Mouse (Mus musculus) lung, postnatal 14 days (tissue): ENCODE results near the gene Agap2.
A peak's percentile ranks its signal among the peaks of the same experiment; 100 is the strongest.
"Not testable (repeated sequence)": the region's sequence is repeated elsewhere in the genome, so short reads cannot be mapped to it uniquely, and the experiment has no call there.

Source experiments
- DNase-seq: peaks from one replicate; pipeline ENCODE4 v3.0.0; 2021

Agap2 gene

DNA sequence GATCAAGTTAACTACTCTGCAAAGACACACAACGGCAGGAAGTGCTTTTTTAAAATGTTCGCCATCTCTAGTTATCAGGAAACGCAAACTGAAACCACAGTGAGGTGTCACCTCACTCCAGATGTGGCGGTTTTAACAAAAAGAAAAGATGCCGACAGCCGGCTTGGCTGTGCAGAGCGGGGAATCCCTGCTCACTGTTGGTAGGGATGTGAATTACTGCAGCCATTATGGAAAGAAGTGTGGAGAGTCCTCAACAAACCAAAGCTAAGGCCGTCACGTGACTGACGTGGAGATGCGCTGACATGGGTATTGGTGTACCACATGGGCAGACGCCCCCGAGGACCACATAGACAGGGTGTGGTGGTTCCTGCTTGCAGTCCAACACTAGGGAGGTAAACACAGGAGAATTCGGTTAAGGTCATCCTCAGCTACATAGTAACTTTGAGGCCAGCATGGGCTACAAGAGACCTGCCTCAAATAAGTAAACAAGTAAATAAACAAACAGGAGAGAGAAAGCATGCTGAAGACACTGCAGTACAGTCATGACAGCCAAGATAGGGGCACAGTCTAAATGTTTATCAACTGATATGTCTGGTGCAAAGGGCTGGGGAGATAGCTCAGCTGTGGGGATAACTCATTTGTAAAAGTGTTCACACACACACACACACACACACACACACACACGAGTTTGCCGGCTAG, 32.6 kb downstream of the Agap2 start:
- DNase-seq = no peak

DNA sequence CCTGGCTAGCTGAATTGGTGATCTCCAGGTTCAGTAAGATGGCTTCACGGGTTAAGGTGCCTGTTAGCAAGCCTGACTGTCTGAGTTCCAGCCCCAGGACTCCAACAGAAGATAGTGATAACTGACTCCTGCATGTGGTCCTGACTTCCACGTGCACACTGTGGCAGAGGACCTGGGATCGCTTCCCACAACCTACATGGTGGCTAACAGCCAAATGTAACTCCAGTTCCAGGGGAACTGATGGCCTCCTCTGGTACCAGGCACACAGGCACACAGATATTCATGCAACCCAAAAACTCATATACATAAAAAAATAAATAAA, 33.1 kb downstream of the Agap2 start:
- DNase-seq = no peak

- no peak for DNase-seq
These were observed 36.2 kb downstream of the Agap2 start for GRCm38 (mm10) chr10:127111001-127111887.

- no peak for DNase-seq
These were observed 39.3 kb downstream of the Agap2 start for GRCm38 (mm10) chr10:127114408-127114807.

DNA sequence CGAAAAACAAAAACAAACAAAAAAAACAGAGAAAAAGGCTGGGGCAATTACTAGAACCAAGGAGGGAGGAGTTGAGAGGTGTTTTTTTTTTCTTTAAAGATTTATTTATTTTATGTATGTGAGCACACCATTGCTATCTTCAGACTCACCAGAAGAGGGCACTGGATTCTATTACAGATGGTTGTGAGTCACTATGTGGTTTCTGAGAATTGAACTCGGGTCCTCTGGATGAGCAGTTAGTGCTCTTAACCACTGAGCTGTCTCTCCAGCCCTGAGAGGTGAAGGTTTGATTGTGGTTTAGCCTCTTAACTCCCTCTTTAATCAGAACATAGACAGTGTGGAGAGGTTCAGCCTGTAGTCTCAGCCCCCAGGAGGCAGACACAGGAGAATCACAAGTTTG, 40.0 kb downstream of the Agap2 start:
- DNase-seq = no peak

DNA sequence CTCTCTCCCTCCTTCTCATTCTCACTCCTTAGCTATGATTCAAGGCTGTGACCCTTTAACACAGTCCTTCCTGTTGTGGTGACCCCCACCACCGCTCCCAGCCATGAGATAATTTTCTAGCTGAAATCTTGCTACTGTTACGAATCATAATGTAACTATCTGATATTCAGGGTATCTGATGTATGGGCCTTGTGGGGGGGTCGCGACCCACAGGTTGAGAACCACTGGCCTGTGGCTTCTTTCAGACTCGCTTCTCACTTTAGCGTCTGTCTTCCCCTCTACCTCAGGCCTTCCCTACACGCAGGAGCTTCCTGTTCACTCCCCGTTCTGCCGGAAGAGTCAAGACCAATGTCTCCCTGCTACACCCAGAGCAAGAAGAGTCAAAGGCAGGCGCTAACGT, 43.4 kb downstream of the Agap2 start:
- no peak for DNase-seq

- no peak for DNase-seq
These were observed 44.1 kb downstream of the Agap2 start for GRCm38 (mm10) chr10:127119229-127119628.

- DNase-seq = no peak
These were observed 45.4 kb downstream of the Agap2 start for GRCm38 (mm10) chr10:127120301-127121065.

GRCm38 (mm10) chr10:127121066-127121477, 46.0 kb downstream of the Agap2 start, which contains the start of gene Os9:
Os9 (minus strand) TSS chr10:127121131.
- peak; percentile 97 for DNase-seq

DNA sequence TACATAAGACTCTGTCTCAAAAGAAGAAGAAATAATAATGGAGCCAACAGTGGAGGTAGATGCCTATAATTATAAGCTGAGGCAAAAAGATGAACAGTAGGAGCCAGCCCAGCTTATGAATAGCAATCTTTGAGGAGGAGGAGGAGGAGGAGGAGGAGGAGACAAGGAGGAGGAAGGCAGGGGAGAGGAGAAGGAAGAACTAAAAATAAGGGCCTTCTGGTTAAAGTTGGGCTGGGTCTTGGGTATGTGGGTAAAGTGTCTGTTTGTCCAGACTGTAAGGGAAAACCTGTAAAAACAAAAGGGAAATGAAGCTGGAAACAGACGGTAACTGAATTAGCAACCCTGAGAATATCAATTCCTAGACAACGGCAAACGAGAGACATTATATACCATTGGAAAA, 46.9 kb downstream of the Agap2 start:
- DNase-seq = no peak

DNA sequence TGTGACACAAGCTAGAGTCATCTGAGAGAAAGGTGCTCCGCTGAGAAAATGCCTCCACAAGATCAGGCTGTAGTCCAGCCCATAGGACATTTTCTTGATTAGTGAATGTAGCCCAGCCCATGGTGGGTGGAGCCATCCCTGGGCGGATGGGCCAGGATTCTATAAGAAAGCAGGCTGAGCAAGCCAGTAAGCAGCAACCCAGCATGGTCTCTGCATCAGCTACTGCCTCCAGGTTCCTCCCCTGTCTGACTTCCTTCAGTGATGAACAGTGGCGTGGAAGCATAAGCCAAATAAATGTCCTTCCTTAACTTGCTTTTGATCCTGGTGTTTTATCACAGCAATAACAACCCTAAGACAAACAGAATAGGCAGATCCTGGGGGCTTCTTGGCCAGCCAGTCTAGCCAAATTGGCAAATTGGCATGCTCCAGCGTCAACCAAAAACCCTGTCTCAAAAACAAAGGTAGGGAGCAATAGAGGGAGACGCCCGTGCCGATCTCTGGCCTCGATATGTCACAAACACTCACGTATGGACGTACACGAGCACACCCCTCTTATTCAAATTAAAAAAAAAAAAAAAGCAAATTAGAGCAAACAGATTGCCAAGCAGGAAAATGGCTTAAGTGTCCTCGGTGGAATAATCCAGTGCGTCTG, 47.8 kb downstream of the Agap2 start:
- DNase-seq = no peak

- DNase-seq = peak; percentile 78
These were observed 48.3 kb downstream of the Agap2 start for GRCm38 (mm10) chr10:127123436-127123805.

DNA sequence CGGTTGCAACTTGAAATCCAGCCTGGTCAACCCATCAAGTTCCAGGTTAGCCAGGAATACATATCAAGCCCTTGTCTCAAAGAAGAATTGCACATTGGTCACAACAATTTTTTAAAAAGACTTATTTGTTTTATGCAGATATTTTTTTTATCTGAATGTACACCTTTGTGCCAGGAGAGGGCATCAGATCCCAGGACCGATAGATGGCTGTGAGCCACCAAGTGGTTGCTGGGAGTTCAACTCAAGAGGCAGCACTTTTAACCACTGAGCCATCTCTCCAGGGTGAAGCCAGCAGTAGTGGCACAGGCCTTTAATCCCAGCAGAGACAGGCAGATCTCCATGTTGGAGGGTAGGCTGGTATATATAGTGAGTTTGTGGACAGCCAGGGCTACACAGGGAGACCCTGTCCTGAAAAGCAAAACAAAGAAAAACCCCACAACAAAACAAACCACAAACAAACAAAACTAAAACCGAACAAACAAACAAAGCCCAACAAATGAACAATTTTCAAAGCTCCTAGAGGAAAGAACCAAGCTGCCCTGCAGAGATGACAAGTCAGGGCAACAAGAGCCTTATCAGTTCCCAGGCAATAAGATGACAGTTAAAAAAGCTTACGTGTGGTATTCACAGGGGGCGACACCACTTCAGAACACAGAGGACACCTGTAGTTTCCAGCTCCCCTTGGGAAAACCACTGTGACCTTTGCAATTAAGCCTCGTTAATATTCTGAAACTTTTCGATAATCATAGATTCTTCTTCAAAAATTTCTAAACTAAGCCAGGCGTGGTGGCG, 50.3 kb downstream of the Agap2 start:
- DNase-seq = peak; percentile 36

GRCm38 (mm10) chr10:127126579-127126978, 51.5 kb downstream of the Agap2 start:
- DNase-seq = no peak

DNA sequence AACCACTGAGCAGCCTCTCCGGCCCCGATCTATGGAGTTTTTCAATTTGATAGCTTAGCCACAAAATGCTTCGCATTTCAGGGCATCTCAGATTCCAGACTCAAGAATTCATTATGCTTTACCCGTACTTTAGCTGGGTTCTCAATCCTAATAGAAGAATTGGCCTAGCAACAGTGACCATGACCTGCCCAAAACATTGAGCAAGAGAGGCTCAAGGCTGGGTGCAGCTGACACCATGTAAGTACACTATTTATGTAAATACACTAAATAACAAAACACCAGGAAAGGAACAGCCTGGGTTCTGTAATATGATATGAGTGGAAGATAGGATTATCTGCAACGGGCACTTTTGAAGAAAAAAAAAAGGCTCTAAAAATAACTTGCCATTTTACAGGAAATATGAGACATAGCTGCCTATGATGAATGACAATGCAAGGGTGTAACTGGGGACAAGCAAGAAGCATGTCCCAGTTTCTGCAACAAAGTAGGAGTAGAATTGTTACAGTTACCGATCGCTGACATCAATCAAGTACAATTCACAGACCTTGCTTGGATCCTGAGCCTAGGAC, 52.7 kb downstream of the Agap2 start:
- no peak for DNase-seq

GRCm38 (mm10) chr10:127129431-127129830, 54.3 kb downstream of the Agap2 start:
- DNase-seq = no peak

DNA sequence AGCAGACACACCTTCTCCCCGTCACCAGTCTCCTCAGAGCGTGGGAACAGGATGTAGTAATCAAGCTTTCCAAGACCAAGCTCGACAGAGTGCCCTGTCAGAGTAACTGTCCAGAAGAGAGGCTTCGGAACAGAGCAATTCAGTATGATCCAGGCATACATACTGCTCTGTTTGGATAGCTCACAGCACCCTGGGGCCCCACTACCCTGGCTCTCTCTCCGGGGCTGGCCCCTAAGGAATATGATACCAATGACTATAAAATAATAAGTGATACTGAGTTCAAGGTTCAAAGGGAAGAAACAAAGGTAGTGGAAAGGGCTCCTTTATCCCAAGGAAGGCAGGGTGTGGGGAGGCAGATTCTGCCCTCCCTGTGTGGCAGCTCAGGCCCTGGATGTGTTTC, 57.4 kb downstream of the Agap2 start:
- no peak for DNase-seq

DNA sequence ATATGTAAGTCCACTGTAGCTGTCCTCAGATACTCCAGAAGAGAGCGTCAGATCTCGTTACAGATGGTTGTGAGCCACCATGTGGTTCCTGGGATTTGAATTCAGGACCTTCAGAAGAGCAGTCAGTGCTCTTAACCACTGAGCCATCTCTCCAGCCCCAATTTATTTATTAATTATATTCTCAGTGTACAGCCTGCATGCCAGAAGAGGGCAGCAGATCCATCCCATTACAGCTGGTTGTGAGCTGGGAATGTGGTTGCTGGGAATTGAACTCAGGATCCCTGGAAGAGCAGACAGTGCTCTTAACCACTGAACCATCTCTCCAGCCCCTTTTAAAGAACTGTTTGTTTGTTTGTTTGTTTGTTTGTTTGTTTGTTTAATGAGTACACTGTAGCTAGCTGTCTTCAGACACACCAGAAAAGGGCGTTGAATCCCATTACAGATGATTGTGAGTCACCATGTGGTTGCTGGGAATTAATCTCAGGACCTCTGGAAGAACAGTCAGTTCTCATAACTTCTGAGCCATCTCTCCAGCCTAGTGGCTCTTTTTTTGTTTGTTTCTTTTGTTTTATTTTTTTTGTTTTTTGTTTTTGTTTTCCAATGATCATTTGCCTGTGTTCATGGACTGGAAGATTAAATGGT, 59.4 kb downstream of the Agap2 start:
- not testable (repeated sequence) for DNase-seq

- DNase-seq = no peak
These were observed 60.2 kb downstream of the Agap2 start for GRCm38 (mm10) chr10:127135118-127135836.

DNA sequence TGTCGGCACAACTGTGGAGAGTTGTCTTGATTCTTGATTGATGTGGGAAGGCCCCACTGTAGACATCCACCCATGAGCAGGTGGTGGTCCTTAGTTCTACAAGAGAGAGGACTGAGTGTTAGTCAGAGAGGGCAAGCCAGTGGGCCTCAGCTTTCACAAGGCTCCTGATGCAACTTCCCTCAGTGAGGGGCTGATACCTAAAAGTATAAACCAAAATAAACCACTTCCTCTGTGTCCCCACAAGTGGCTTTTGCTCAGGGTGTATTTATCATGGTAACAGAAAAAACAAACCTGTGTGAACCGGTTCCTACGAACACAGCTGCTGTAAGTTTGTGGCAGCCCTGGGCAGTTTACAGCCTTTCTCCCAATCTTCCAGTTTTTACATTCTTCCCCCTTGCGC, 61.4 kb downstream of the Agap2 start:
- DNase-seq = no peak

DNA sequence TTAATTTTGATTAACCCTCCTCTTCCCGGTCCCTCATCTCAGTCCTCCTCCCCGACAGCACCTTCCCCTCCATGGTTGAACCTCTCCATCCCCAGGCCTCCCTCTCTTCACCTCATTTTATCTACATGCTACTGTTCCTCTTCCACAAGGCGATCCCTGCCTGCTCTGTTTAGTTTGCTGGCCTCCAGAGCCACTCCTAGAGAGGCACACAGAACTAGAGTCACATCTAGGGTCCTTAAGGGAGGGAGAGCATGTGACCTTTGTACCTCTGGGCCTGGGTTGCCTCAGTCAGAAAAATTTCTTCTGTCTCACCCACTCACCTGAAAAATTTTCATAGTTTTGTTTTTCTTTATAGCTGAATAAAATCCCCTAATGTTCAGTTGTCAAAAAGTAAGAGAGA, 62.8 kb downstream of the Agap2 start:
- DNase-seq = no peak
